Mouse (Mus musculus): Measurements from ENCODE around the gene Dclk1. TPM values are rescaled to one million over a fixed set of nuclear protein-coding genes. Genes with fewer than 3 reads are reported as not detected.
A peak's percentile ranks its signal among the peaks of the same experiment; 100 is the strongest.
"Not testable (repeated sequence)": the region's sequence is repeated elsewhere in the genome, so short reads cannot be mapped to it uniquely, and the experiment has no call there.

The Dclk1 gene
- total RNA-seq (2021) (1 to 10 TPM; 2.6 to 6.3 TPM), polyA plus RNA-seq (2012; rRNA removed) (0.26 and 0.52 TPM in 2 replicates)
- long read RNA-seq, full-length matches to known transcripts: 1 of 4 reads
- long read RNA-seq, partial matches to known transcripts: 0 of 4 reads
- long read RNA-seq, other reads (novel, unspliced or antisense): 3 of 4 reads

DNA sequence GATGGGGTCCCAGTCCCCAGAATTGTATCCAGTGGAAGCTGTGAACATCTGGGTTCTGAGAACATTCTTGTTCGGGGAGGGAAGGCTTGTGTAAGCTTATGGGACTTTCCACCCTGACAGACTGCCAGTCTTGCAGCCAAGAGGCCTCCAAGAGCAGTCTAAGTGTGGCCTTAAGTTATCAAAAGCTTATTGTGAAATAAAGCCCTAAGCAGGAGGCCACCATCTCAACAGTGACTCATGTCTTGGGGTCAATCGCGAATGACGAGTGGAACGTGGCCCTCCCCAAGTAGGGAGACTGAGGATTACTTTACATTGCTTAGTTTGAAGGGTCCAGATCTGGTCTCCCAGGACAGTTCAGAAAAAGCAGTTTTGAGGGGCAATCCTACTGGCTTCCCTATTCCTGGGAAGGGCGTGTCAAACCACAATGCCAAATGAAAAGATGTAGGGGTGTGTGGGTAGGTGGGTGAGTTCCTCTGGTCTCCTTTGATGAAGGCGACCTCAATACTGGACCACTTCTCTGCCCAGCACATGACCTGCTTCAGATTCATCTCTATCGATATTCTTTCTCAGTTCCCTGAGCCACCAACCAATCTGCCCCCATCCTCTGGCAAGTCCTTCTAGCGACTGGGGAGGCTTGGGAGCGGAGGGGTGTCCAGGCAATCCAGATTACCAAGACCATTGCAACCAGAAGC is at the start of gene Dclk1:
TSS of gene Dclk1 (plus strand) at position 635 of the 692 bp plus-strand sequence.
- peak; percentile 51 for DNase-seq

DNA sequence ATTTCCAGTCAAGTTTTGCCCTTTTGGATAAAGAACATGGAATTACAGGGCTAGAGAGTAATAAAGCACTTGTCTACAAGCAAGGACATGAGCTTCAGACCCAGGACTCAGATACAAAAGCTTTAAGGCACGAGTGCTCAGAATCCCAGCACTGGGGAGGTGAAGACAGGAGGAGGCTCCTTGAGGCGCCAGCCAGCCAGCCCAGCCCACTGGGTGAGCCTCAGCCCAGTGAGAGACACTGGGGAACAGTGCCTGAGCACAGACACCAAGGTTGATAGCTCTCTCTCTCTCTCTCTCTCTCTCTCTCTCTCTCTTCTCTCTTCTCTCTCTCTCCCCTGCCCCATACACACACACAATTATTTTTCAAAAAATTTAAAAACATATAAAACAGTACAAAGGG is 48.8 kb upstream of the Dclk1 start:
- no peak for DNase-seq

DNA sequence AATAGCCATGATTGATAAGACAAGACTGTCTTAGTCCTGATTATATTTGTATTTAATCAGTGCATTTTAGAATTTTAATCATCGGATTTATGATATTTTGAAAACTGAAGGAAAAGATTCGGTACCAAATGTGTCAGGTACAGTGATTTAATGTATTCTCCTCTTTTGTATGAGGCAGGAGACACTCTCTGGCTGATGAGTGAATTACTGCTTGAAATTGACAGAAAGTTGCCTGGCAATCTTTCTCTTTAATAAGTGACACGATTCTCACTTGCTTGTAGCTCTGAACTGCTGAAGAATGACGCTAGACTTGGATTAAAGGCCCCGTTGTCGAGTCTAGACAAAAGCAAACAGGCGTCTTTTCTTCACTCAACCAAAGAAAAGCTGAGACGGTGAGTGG is 47.4 kb upstream of the Dclk1 start:
- DNase-seq: no peak

DNA sequence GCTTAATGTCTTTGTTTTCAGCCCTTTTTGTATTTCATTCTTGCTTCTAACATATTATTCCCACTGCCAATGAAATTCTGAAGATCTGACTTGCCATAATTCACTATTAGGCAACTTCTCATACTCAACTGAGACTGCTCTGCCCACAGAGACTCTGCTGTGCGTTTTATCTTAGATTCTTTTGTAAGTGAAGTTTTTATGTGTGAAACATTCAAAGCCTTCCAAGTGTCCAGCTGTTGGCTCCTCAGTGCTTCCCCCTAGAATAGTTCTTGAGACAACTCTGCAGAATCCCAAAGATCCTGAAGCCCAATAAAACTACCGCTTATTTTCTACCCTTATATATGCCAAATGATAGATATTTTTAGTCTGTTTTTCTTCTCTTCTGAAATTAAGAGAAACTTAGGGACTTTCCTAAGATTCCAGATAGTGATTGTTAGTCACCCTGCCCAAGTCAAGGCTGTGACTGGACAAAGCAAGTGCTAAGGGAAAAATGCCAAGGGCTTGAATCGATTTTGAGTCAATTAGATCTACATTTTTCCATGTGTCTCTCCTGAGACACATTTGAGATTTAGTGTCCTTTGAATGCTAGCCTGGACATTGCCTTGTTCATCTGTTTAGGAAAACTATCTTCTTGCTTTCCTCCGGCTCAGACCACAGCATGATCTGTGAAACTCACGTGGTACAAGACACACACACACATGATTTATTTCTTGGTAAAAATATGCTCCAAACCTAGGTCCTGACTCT is 46.4 kb upstream of the Dclk1 start:
- DNase-seq: peak; percentile 26

DNA sequence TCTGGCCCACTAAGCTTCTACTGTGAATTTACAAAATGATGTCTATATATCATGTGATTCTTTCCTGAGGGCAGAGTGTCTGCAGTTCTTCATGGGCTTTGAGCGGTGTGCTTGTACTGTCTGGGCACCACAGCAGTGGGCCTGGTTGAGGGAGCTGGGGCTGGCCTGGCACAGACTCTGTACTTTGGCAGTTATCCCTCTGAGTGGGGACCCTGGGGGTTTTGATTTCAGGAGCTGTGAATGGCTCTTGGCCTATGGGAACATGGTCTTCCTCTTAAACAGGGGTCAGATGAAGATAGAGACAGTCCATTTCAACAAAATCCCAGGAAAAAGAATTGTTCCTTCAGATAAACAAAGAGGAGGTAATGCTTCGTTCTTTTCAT is 45.8 kb upstream of the Dclk1 start:
- DNase-seq: no peak

DNA sequence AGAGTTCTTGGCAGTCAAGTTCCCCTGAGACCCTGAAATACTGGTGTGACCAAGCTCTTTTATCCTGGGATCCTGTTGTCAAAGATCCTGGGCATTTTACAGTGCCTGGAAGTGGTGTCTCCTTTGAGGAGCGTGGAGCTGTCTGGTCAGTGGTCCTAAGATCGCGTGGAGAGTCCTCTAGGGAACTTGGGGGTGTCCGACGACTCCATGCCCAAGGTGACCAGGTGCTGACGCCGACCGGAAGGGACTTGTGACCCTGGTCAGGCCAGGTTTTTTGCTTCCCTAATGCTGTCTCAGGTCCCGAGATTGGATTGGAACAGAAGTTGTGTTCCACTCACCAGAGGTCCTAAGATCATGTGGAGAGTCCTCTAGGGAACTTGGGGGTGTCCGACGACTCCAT is 38.5 kb upstream of the Dclk1 start:
- not testable (repeated sequence) for DNase-seq

DNA sequence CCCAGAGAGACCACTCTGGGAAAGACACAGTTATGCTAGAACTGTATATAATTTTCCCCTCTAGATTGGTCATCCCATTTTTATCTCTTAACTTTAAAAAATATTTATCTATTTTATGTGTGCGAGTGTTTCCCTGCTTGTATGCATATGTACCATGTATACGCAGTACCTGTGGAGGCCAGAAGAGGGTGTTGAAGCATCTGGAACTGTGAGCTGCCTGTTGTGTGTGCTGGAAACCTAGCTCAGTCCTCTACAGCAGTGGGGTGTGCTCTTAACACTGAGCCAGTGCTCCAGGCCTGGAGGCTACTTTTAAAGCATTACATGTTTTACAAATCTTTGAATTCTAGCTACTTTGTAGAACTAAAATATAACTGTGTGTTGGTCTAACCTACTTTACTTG is 35.8 kb upstream of the Dclk1 start:
- DNase-seq: no peak

DNA sequence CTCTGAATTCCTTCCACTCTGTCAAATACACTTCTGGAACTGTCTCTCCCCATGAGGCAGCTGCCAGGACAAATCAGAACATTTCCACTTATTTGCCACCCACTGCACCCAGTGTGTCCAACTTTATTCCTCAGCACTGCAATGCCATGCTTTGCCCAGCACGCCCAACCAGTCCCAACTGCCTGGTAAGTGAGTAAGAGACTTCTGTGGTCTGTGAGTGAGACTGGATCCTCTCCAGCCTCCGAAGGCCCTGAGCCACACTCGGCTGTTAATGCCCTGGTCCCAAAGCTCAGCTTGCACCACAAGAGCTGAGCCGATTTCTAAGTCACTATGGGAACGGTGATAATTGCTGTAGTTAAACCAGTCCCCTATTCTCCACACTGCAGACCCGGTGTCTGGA is 34.5 kb upstream of the Dclk1 start:
- DNase-seq: no peak

DNA sequence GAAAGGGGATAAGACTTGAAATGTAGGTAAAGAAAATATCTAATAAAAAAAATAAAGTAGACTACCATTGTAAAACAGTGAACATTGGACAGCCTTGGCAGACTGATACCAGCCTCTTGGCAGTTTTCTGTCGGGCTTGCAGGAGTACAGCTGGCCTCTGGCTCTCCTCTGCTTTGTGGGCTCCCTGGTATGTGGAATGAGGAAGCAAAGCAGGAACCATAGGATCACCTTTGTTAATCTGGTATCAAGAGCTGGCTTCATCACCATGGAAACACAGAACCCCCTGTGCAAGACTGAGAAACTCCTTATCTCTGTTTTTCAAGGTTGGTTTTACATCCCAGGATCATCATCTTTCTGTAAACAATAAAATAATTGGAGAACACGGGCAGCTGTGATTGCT is 29.9 kb upstream of the Dclk1 start:
- DNase-seq: no peak

DNA sequence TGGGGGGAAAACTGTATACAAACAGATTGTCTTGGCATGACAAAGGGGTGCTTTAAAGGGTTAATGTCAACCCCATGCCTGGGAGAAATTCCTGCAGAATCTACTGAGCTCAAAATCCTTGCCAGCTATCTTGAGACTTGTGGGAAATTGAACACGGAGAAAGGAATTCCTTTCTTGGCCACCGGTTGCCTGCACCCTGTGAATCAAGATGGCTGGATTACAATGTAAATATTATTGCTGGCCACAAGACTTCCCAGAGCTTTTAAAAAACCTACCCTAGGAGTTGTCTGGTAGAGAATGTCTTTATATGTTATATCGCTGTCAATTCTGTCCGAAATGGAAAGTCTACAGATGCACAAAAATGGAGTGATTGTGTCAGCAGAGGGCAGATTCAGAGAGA is 28.4 kb upstream of the Dclk1 start:
- no peak for DNase-seq

DNA sequence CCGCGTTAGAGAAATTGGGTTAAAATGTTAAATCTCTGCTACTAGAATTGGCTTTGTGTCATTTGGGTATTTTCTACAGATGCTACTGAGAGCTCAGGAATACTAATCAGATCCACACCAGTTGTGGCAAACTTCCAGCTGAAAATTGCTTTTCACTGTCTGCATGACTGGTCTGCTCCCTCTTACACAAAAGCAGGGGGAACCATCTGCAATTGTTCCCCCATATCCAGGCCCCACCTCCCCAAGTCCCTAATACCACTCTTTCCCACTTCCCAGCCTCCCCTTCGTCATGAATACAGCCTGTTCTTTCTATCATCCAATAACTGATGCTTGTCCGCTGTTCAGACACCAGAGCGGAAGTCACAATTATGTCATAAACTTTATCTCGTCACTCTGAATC is 27.8 kb upstream of the Dclk1 start:
- no peak for DNase-seq

DNA sequence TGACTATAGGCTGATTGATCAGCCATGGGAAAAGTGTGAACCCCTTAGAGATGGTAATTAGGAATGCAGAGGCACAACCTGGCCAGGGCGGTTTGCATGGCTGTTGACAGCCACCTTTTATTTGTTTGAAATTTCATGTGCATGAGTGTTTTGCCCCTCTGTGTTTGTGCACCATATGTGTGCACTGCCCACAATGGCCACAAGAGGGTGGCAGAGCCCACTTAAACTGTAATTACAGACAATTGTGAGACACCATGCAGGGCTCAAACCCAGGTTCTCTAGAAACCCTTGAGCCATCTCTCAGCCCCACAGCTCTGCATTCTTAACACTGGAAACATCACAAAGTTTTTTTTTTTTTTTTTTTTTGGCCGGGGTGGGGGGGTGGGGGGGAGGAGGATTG is 19.7 kb upstream of the Dclk1 start:
- no peak for DNase-seq

DNA sequence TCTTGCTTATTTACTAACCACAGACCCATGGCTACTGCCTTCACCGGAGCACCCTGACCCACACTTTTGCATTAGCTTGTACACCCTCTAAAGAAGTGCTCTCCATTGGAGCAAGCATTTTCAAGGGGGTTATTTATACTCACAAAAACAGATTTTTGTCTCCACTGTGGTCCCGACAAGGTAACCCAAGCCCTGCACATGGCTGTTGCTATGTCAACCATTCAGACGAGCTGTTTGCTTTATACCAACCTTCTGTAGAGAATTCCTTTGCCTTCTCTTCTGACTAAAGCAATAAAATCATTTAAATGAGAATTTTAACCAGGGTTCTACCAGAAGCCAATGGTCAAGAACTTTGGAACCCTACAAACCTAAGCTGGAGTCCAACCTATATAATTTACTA is 18.3 kb upstream of the Dclk1 start:
- DNase-seq: no peak

DNA sequence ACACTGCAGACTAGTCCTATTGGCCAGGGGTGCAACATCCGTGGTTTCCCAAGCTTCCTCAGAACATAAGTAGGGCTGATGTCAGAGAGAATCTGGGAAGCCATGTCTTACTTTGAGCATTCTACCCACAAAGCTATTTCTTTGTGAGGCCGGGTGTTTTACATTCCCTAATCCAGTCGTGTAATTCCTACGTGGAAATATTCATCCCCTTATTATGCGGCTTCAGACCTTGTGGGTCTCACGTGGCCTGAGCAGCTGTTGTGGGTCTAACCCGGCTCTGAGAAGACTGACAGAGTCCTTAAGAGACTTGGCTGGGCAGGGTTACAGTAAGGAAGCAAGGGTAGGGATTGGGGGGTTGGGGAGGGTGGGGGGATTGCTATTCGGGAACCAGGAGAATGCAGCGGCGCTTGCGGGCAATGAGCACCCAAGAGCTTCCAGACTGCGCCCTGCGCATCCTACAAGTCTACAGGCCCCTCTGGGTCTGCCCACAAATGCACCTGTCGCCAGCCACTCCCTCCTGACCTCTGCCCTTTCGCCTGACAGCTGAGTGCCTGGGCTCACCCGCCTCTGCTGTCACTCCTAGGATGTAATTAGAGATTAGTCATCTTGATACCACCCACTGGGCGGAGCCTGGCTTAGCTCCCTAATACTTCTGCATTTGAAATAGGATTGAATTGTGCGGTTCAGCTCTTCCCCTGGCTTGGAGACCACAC is 15.5 kb upstream of the Dclk1 start:
- DNase-seq: peak; percentile 13

DNA sequence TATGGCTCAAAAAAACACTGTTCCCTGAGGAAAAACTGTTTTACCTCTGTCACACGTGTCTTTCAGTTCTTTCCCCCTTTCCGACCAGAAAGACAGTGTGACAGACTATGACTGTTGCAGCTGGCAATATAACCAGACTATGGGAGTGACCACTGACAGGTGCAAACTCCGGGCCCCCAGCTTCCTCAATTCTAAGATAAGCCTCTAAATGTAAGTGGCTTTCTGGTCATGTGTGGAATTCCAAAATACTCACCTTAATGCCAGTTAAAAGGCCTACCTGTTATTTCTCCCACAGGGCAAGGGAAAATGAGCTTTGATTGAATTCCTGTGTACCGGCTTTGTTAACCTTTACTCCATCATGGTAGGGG is 15.0 kb upstream of the Dclk1 start:
- DNase-seq: no peak

DNA sequence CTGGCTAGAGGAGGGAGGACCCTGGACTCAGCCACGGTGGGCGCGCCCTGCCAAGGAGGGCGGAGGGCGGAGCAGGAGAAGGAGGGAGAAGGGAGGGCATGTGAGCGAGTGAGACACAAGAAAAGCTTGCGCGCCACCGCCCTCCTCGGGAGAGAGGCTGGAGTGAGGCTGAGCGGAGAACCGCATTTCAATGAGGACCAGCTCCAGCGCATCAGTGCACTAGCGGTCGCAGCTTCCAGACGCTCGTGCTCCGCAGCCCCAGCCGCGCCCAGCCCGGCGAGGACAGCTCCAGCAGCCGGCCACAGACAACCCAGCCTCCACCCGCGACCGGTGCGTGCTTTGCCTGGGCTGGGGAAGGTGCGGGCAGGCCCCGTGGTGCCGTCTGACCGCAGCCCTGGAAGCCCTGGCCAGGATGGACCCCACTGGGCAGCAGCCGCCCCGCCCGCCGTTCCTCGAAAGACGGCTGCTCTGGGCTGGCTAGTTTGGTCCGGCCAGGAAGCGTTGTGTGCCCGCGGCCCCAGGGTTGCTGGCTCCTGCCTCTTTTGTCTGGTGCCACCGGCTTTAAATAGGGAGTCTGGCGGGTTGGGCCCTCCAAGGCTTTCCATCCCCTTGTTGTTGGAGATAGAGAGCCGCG is 375 bp downstream of the Dclk1 start:
- DNase-seq: peak; percentile 51

DNA sequence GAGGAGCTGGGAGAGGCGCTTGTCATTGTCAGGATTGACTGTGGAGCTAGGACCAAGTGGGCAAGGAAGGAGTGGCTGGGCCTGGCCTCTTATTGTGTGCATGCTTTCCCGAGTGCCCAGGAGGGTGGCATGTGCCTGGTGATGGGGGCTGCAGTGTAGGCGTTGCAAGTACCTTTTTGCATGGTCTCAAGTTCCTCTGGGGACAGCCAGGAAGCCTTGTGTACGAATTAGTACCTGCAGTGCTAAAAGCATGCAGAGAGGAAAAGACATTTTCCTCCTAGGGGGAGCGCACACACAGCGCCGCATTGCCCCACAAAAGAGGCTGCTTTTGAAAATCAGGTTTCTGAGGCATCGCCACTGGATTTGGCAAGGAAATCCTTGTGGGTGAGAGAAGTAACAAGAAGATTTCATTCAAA is 900 bp downstream of the Dclk1 start:
- peak; percentile 8 for DNase-seq

DNA sequence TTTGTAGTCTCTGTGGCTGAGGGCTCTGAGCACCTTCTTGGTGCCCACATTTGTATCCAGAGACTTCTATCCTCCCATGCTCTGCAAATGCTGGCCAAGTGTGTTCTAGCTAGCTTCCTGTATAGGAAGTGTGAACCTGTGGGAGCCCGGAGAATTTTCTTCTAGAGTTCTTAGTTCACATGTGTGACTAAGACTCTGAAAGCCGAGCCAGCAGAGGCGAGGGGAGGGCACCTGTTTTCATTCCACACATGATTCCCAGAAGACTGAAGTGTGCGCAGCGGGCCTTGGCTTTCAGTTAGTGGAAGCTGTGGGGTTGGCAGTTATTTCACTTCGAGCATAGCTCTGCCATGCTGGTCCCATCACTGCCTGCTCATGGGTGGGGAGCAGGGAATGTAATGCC is 1.9 kb downstream of the Dclk1 start:
- DNase-seq: no peak

DNA sequence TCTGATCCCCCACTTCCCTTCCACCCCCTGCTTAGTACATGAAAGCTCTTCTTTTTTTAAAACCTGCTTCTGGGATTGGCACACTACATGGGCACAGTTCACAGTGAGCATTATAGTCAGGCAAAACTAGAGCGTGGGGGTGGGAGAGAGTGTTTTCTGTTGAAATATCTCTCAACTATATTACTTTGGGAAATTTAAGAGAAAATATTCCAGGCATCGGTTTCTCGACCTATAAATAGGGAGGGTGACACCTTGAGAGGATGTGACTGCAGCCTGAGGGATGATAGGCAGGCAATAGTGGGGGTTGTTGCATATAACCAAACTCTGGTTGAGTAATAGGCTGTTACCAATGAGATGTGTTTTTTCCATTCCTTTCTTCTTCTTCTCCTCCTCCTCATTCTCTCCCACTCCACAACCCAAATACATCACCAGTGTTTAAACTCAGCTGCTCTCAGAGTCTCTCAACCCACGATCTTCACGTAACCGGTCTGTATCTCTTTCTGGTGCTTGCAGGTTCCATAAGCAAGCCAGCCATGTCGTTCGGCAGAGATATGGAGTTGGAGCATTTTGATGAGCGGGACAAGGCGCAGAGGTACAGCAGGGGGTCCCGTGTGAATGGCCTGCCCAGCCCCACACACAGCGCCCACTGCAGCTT is 4.6 kb downstream of the Dclk1 start:
- no peak for DNase-seq

DNA sequence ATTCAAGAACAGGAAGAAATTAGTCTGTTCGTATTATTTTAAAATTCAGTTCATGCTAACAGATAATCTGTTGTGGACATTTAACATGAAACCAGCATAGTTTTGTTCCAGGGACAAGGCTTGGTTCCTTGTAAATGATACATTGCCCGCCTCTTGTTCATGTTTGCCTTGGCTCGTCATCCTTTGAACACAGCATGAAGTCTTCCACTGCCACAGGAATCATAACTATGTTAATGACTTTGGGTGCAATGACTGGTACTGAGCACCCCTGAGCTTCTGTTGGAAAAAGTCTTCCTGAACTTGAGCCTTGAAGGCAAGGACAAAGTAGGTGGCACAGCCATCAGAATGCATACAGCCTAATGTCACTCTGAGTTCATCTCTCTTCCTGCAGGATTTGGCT is 5.9 kb downstream of the Dclk1 start:
- no peak for DNase-seq

DNA sequence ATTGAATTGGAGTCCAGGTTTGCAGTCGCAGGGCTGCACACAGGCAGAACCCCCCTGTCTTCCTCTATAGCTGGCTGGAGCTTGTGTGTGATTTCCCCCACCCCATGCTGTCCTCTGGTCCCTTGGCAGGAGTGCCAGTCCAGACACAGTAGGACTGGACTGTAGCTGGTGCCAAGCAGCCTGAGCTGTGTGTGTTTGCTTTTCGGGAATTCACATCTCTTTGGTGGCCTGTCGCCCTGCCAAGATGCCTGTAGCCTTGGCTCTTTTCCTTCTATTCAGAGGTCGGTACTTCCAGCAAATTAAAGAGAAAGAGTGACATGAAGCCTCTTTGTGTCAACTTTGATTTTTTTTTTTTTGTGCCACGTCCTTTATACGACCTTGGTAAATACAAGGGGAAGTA is 6.3 kb downstream of the Dclk1 start:
- DNase-seq: peak; percentile 31

DNA sequence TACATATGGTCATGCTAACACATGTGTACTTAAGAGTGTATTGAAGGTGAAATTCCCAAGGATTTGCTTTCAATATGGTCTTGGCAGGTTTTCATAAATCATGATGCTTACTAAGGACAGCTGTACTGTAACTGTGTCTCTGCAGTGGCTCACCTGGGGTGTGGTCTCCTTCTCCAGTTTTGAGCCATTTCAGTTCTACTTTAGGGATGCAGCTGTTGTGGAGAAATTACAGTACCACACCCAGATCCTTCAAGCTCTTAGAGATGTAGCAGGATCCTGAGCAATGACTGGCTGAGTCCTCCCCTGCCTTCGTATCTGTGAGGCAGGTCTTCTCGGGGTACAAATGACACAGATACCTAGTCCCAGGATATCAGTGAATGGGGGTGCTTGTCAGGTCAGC is 8.5 kb downstream of the Dclk1 start:
- DNase-seq: no peak
